Mouse (Mus musculus): ENCODE results near the gene Anxa11.
"Not testable (repeated sequence)": the region's sequence is repeated elsewhere in the genome, so short reads cannot be mapped to it uniquely, and the experiment has no call there.

Anxa11 gene

GRCm38 (mm10) chr14:25841991-25842687 lies at the start of gene Anxa11:
Anxa11 (plus strand) TSS chr14:25842156.
- peak; percentile 24 to 47 for DNase-seq (ENCODE audit: low spot score in 2 of 2)

- no peak for DNase-seq (ENCODE audit: low spot score in 2 of 2)
Measured at GRCm38 (mm10) chr14:25794331-25794730, 47.6 kb upstream of the Anxa11 start.

- no peak for DNase-seq (ENCODE audit: low spot score in 2 of 2)
Measured at GRCm38 (mm10) chr14:25795067-25795466, 46.9 kb upstream of the Anxa11 start.

GRCm38 (mm10) chr14:25795561-25796174 lies 46.3 kb upstream of the Anxa11 start:
- DNase-seq (ENCODE audit: low spot score in 2 of 2), result no peak

- no peak for DNase-seq (ENCODE audit: low spot score in 2 of 2)
Measured at GRCm38 (mm10) chr14:25796619-25797018, 45.3 kb upstream of the Anxa11 start.

- DNase-seq (ENCODE audit: low spot score in 2 of 2), result peak; percentile 75 to 81
Measured at GRCm38 (mm10) chr14:25800166-25800960, 41.6 kb upstream of the Anxa11 start.

GRCm38 (mm10) chr14:25802511-25802910 lies 39.4 kb upstream of the Anxa11 start:
- no peak for DNase-seq (ENCODE audit: low spot score in 2 of 2)

- no peak for DNase-seq (ENCODE audit: low spot score in 2 of 2)
Measured at GRCm38 (mm10) chr14:25803246-25803809, 38.6 kb upstream of the Anxa11 start.

GRCm38 (mm10) chr14:25805871-25806270 lies 36.1 kb upstream of the Anxa11 start:
- DNase-seq (ENCODE audit: low spot score in 2 of 2), result no peak

- no peak for DNase-seq (ENCODE audit: low spot score in 2 of 2)
Measured at GRCm38 (mm10) chr14:25806561-25806960, 35.4 kb upstream of the Anxa11 start.

GRCm38 (mm10) chr14:25811026-25811425 lies 30.9 kb upstream of the Anxa11 start:
- not testable (repeated sequence) for DNase-seq (ENCODE audit: low spot score in 2 of 2)

GRCm38 (mm10) chr14:25814140-25814539 lies 27.8 kb upstream of the Anxa11 start:
- DNase-seq (ENCODE audit: low spot score in 2 of 2), result no peak

- DNase-seq (ENCODE audit: low spot score in 2 of 2), result peak; percentile 33 to 45
Measured at GRCm38 (mm10) chr14:25816416-25816815, 25.5 kb upstream of the Anxa11 start.

- DNase-seq (ENCODE audit: low spot score in 2 of 2), result no peak
Measured at GRCm38 (mm10) chr14:25822584-25822983, 19.4 kb upstream of the Anxa11 start.

- no peak for DNase-seq (ENCODE audit: low spot score in 2 of 2)
Measured at GRCm38 (mm10) chr14:25824995-25825394, 17.0 kb upstream of the Anxa11 start.

- DNase-seq (ENCODE audit: low spot score in 2 of 2), result no peak
Measured at GRCm38 (mm10) chr14:25825880-25826626, 15.9 kb upstream of the Anxa11 start.

GRCm38 (mm10) chr14:25826866-25827265 lies 15.1 kb upstream of the Anxa11 start:
- no peak for DNase-seq (ENCODE audit: low spot score in 2 of 2)

- no peak for DNase-seq (ENCODE audit: low spot score in 2 of 2)
Measured at GRCm38 (mm10) chr14:25831332-25831731, 10.6 kb upstream of the Anxa11 start.

GRCm38 (mm10) chr14:25832301-25832700 lies 9.7 kb upstream of the Anxa11 start:
- peak; percentile 35 to 52 for DNase-seq (ENCODE audit: low spot score in 2 of 2)

- no peak for DNase-seq (ENCODE audit: low spot score in 2 of 2)
Measured at GRCm38 (mm10) chr14:25838411-25838810, 3.5 kb upstream of the Anxa11 start.

GRCm38 (mm10) chr14:25839791-25840190 lies 2.2 kb upstream of the Anxa11 start:
- no peak for DNase-seq (ENCODE audit: low spot score in 2 of 2)

GRCm38 (mm10) chr14:25840961-25841360 lies 995 bp upstream of the Anxa11 start:
- no peak for DNase-seq (ENCODE audit: low spot score in 2 of 2)
